Mouse (Mus musculus) myocyte (in vitro differentiated cells): ENCODE measurements around the gene Aim2. TPM values are rescaled to one million over a fixed set of nuclear protein-coding genes. Genes with fewer than 3 reads are reported as not detected.

Experiments used
- H3K27me3 ChIP-seq: one replicate; pipeline ENCODE4 v1.6.1; 2011; ENCODE audit not compliant: control insufficient read depth, insufficient read depth, insufficient read length
- H3K36me3 ChIP-seq: one replicate; pipeline ENCODE4 v1.6.1; 2011; ENCODE audit not compliant: control insufficient read depth, insufficient read depth
- H3K4me2 ChIP-seq: one replicate; pipeline ENCODE4 v1.6.1; 2011; ENCODE audit warnings: low read depth, control low read depth
- H3K4me3 ChIP-seq: one replicate; pipeline ENCODE4 v1.5.1; 2011; ENCODE audit warnings: mild to moderate bottlenecking, control low read depth, moderate library complexity
- H3K79me2 ChIP-seq: one replicate; pipeline ENCODE4 v1.6.1; 2011; ENCODE audit not compliant: control insufficient read depth, insufficient read depth
- H3ac ChIP-seq: one replicate; pipeline ENCODE4 v1.6.1; 2011; ENCODE audit not compliant: control insufficient read depth, insufficient read length
- CEBPB ChIP-seq: IDR thresholded peaks from 2 replicates; pipeline ENCODE4 v1.6.1; 2011; ENCODE audit warnings: mild to moderate bottlenecking, moderate library complexity; ENCODE audit not compliant: poor library complexity, insufficient read depth, severe bottlenecking
- E2F4 ChIP-seq: IDR thresholded peaks from one replicate; pipeline ENCODE4 v1.6.1; 2011; ENCODE audit warnings: mild to moderate bottlenecking, control low read depth, moderate library complexity; ENCODE audit not compliant: insufficient read depth
- MAX ChIP-seq: IDR thresholded peaks from one replicate; pipeline ENCODE4 v1.6.1; 2011; ENCODE audit warnings: low read depth, mild to moderate bottlenecking, control low read depth
- MYOD1 ChIP-seq, 3 experiments: IDR thresholded peaks; one replicate each; pipeline ENCODE4 v1.6.1; 2011; ENCODE audit warnings: control low read depth in 2 of 3, low read depth in 2 of 3, mild to moderate bottlenecking in 2 of 3, moderate library complexity in 1 of 3; ENCODE audit not compliant: insufficient read length in 2 of 3, control insufficient read depth in 1 of 3
- MYOG ChIP-seq, 3 experiments: IDR thresholded peaks; one replicate each; pipeline ENCODE4 v1.6.1; 2011; ENCODE audit warnings: control low read depth in 2 of 3, low read depth in 2 of 3, mild to moderate bottlenecking in 2 of 3; ENCODE audit not compliant: insufficient read length in 2 of 3, control insufficient read depth in 1 of 3, insufficient read depth in 1 of 3
- POLR2A ChIP-seq: IDR thresholded peaks from one replicate; pipeline ENCODE4 v1.6.1; 2011; ENCODE audit warnings: low read depth, mild to moderate bottlenecking, control low read depth, moderate library complexity; ENCODE audit not compliant: insufficient read length
- POLR2AphosphoS2 ChIP-seq: IDR thresholded peaks from one replicate; pipeline ENCODE4 v1.6.1; 2011; ENCODE audit warnings: low read depth, control low read depth; ENCODE audit not compliant: insufficient read length
- REST ChIP-seq: IDR thresholded peaks from one replicate; pipeline ENCODE4 v1.6.1; 2011; ENCODE audit warnings: mild to moderate bottlenecking, control low read depth, moderate library complexity; ENCODE audit not compliant: insufficient read depth, insufficient read length
- SRF ChIP-seq: IDR thresholded peaks from one replicate; pipeline ENCODE4 v1.6.1; 2011; ENCODE audit warnings: low read depth; ENCODE audit not compliant: control insufficient read depth, insufficient read length
- TCF12 ChIP-seq: IDR thresholded peaks from one replicate; pipeline ENCODE4 v1.6.1; 2011; ENCODE audit warnings: mild to moderate bottlenecking, control low read depth; ENCODE audit not compliant: poor library complexity, insufficient read depth, severe bottlenecking
- TCF3 ChIP-seq: IDR thresholded peaks from one replicate; pipeline ENCODE4 v1.6.1; 2011; ENCODE audit warnings: low read depth, control low read depth; ENCODE audit not compliant: insufficient read length
- USF1 ChIP-seq: IDR thresholded peaks from one replicate; pipeline ENCODE4 v1.6.1; 2011; ENCODE audit warnings: low read depth, mild to moderate bottlenecking, control low read depth, moderate library complexity
- polyA plus RNA-seq: library from polyadenylated mRNA; unstranded; fragments of >200 nt; fragmentation: generic; extraction: Trizol; gene quantifications from one replicate; pipeline ENCODE4 v1.2.1, GENCODE M21; 2012; ENCODE audit warnings: missing spikeins

Gene Aim2
- polyA plus RNA-seq, 1 experiment, result 5.7 TPM

GRCm38 (mm10) chr1:173381436-173381835 lies 30.8 kb downstream of the Aim2 start:
- Histone ChIP-seq H3ac (no peak overlapping the region), H3K79me2 (no peaks in the 10 kb centered on the region), H3K27me3 (no peaks in the 10 kb centered on the region), H3K4me2 (no peak overlapping the region), H3K36me3 (no peaks in the 10 kb centered on the region), H3K4me3 (no peak overlapping the region)
- no peak for TF ChIP-seq E2F4
- TF ChIP-seq MYOG (IDR thresholded peaks at IDR 0.05; ENCODE audit: control insufficient read depth in 1 of 3, insufficient read depth in 1 of 3, insufficient read length in 2 of 3, low read depth in 2 of 3), result no peak
- no peak for TF ChIP-seq MYOD1 (IDR thresholded peaks at IDR 0.05; ENCODE audit: control insufficient read depth in 1 of 3, insufficient read length in 2 of 3, low read depth in 2 of 3)
- no peak for TF ChIP-seq USF1
- TF ChIP-seq REST, result no peak
- no peak for TF ChIP-seq CEBPB
- no peak for TF ChIP-seq POLR2AphosphoS2
- TF ChIP-seq TCF3, result no peak

GRCm38 (mm10) chr1:173389431-173389830 lies 38.8 kb downstream of the Aim2 start:
- no peaks in the 10 kb centered on the region for H3K27me3 ChIP-seq
- no peaks in the 10 kb centered on the region for H3K79me2 ChIP-seq
- no peak overlapping the region for H3K4me2 ChIP-seq
- TF ChIP-seq TCF12 (no peak), MAX (no peak), MYOG (IDR thresholded peaks at IDR 0.05; ENCODE audit: control insufficient read depth in 1 of 3, insufficient read depth in 1 of 3, insufficient read length in 2 of 3, low read depth in 2 of 3) (no peak), POLR2A (no peak), MYOD1 (IDR thresholded peaks at IDR 0.05; ENCODE audit: control insufficient read depth in 1 of 3, insufficient read length in 2 of 3, low read depth in 2 of 3) (no peak), E2F4 (no peak), USF1 (no peak), TCF3 (no peak), SRF (no peak), CEBPB (no peak), POLR2AphosphoS2 (no peak), REST (no peak)
- H3K4me3 ChIP-seq, result no peak overlapping the region
- no peaks in the 10 kb centered on the region for H3K36me3 ChIP-seq
- H3ac ChIP-seq, result no peak overlapping the region

GRCm38 (mm10) chr1:173389901-173390401 lies 39.3 kb downstream of the Aim2 start:
- TF ChIP-seq POLR2AphosphoS2, result no peak
- TF ChIP-seq TCF3, result no peak
- TF ChIP-seq TCF12, result no peak
- no peak for TF ChIP-seq MYOD1 (IDR thresholded peaks at IDR 0.05; ENCODE audit: control insufficient read depth in 1 of 3, insufficient read length in 2 of 3, low read depth in 2 of 3)
- TF ChIP-seq MYOG (IDR thresholded peaks at IDR 0.05; ENCODE audit: control insufficient read depth in 1 of 3, insufficient read depth in 1 of 3, insufficient read length in 2 of 3, low read depth in 2 of 3), result no peak
- TF ChIP-seq E2F4, result no peak
- TF ChIP-seq SRF, result no peak
- no peak for TF ChIP-seq POLR2A
- TF ChIP-seq USF1, result no peak
- TF ChIP-seq MAX, result no peak
- TF ChIP-seq REST, result no peak
- TF ChIP-seq CEBPB, result no peak
- Histone ChIP-seq H3ac (no peak overlapping the region), H3K79me2 (no peaks in the 10 kb centered on the region), H3K4me3 (no peak overlapping the region), H3K36me3 (no peaks in the 10 kb centered on the region), H3K4me2 (no peak overlapping the region), H3K27me3 (no peaks in the 10 kb centered on the region)

GRCm38 (mm10) chr1:173391754-173392153 lies 41.1 kb downstream of the Aim2 start:
- no peaks in the 10 kb centered on the region for H3K27me3 ChIP-seq
- H3K79me2 ChIP-seq, result no peaks in the 10 kb centered on the region
- H3K4me2 ChIP-seq, result no peak overlapping the region
- TF ChIP-seq MAX (no peak), TCF3 (no peak), MYOG (IDR thresholded peaks at IDR 0.05; ENCODE audit: control insufficient read depth in 1 of 3, insufficient read depth in 1 of 3, insufficient read length in 2 of 3, low read depth in 2 of 3) (no peak), CEBPB (no peak), TCF12 (no peak), E2F4 (no peak), REST (no peak)
- H3K4me3 ChIP-seq, result no peak overlapping the region
- no peak overlapping the region for H3ac ChIP-seq
- no peaks in the 10 kb centered on the region for H3K36me3 ChIP-seq

- H3K36me3 ChIP-seq, result no peaks in the 10 kb centered on the region
- H3K79me2 ChIP-seq, result no peaks in the 10 kb centered on the region
- no peak for TF ChIP-seq TCF3
- no peak for TF ChIP-seq TCF12
- no peak for TF ChIP-seq MYOD1 (IDR thresholded peaks at IDR 0.05; ENCODE audit: control insufficient read depth in 1 of 3, insufficient read length in 2 of 3, low read depth in 2 of 3)
- no peak for TF ChIP-seq USF1
- no peak for TF ChIP-seq MAX
- H3K4me2 ChIP-seq, result no peak overlapping the region
- no peak overlapping the region for H3ac ChIP-seq
- no peak overlapping the region for H3K4me3 ChIP-seq
- H3K27me3 ChIP-seq, result no peaks in the 10 kb centered on the region
Measured at GRCm38 (mm10) chr1:173398323-173398970, 47.8 kb downstream of the Aim2 start.
